Mouse (Mus musculus) cerebellum, adult 2 months (tissue): ENCODE measurements around the gene Fcgr4.

ENCODE experiments used
- CTCF ChIP-seq: fragments of 200-500 bp; IDR thresholded peaks from 2 replicates; pipeline ENCODE4 v1.5.1; 2011; ENCODE audit warnings: low read depth, mild to moderate bottlenecking, control low read depth, low read length, moderate library complexity, borderline replicate concordance; ENCODE audit not compliant: insufficient read depth
- POLR2A ChIP-seq: fragments of 200-500 bp; IDR thresholded peaks from 2 replicates; pipeline ENCODE4 v1.6.1; 2011; ENCODE audit warnings: low read length, control low read depth, borderline replicate concordance; ENCODE audit not compliant: insufficient read depth

DNA sequence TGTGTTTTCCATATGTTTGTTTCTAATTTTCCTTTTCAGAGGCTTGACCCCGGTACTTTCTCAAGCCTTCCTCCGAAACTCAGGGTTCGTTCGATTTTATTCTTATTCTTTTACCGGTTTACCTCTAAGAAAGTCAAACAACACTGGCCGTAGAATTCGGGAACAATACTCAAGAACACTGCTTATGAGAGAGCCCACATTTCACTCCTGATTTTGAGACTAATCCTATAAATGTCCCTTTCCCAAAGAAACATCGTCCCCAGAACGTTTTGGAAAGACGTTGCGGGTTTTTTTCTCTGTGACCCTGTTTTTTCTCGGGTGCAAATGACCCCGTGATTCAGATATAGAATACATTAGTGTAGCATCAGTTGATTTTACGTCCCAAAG lies 26.4 kb downstream of the Fcgr4 start:
- TF ChIP-seq CTCF = no peak
- no peak for TF ChIP-seq POLR2A
